Mouse (Mus musculus): ENCODE measurements around the gene Cep112.

- TF ChIP-seq POLR2A (IDR thresholded peaks at IDR 0.05; ENCODE audit: control insufficient read depth, extremely low read depth, insufficient read depth, low read length, poor library complexity) (no peak), CTCF (IDR thresholded peaks at IDR 0.05; ENCODE audit: borderline replicate concordance, control insufficient read depth, extremely low read depth, insufficient read depth, low read length, poor library complexity) (no peak)
These were observed 196.5 kb downstream of the Cep112 start for GRCm38 (mm10) chr11:108621434-108621901.
